Mouse (Mus musculus): ENCODE results near the gene Apoa4. TPM values are rescaled to one million over a fixed set of nuclear protein-coding genes. Genes with fewer than 3 reads are reported as not detected.
A peak's percentile ranks its signal among the peaks of the same experiment; 100 is the strongest.

Apoa4 gene
- total and polyA plus RNA-seq, 2 experiments from 2014 or later: 6.6 TPM; not detected in 1

- no peak overlapping the region for H3K27ac ChIP-seq (ENCODE audit: low read depth)
- no peak overlapping the region for H3K4me2 ChIP-seq (ENCODE audit: low read depth, low read length)
- ATAC-seq (ENCODE audit: insufficient read depth, low read depth): peak; percentile 36; the same call in 1 of the 2 replicates
- no peaks in the 10 kb centered on the region for H3K36me3 ChIP-seq (replicated peaks; ENCODE audit: control insufficient read depth, insufficient read depth, low read length)
- no peak overlapping the region for H3K9ac ChIP-seq (replicated peaks; ENCODE audit: low read depth, low read length)
- DNase-seq (ENCODE audit: low spot score): peak; percentile 14
- H3K4me3 ChIP-seq (ENCODE audit: low read depth, low read length): no peak overlapping the region
- TF ChIP-seq CTCF (IDR thresholded peaks at IDR 0.05; ENCODE audit: low read depth) (no peak), EP300 (IDR thresholded peaks at IDR 0.05; ENCODE audit: low read depth) (no peak)
- 0 out of 2 replicates have a peak, but pooled peaks cover 6% of the 10 kb centered on the region for H3K27me3 ChIP-seq (ENCODE audit: control insufficient read depth, insufficient read depth, low read length)
- no peaks in the 10 kb centered on the region for H3K9me3 ChIP-seq (replicated peaks; ENCODE audit: control insufficient read depth, low read length)
- H3K4me1 ChIP-seq (ENCODE audit: control insufficient read depth, insufficient read depth): peaks cover 7% of the 10 kb centered on the region; the same call in 1 of the 2 replicates
- 22% methylated on average over 8 of the region's 8 CpGs for WGBS
Measured at GRCm38 (mm10) chr9:46243584-46243983, 3.1 kb downstream of the Apoa4 start.

GRCm38 (mm10) chr9:46246752-46247324 is 6.3 kb downstream of the Apoa4 start:
- Histone ChIP-seq H3K4me1 (ENCODE audit: control insufficient read depth, insufficient read depth) (peaks cover 7% of the 10 kb centered on the region; the same call in 1 of the 2 replicates), H3K27me3 (ENCODE audit: control insufficient read depth, insufficient read depth, low read length) (0 out of 2 replicates have a peak, but pooled peaks cover 6% of the 10 kb centered on the region), H3K9me3 (replicated peaks; ENCODE audit: control insufficient read depth, low read length) (no peaks in the 10 kb centered on the region), H3K4me3 (ENCODE audit: low read depth, low read length) (no peak overlapping the region), H3K36me3 (replicated peaks; ENCODE audit: control insufficient read depth, insufficient read depth, low read length) (no peaks in the 10 kb centered on the region), H3K4me2 (ENCODE audit: low read depth, low read length) (no peak overlapping the region; the same call in 1 of the 2 replicates), H3K27ac (ENCODE audit: low read depth) (no peak overlapping the region), H3K9ac (replicated peaks; ENCODE audit: low read depth, low read length) (no peak overlapping the region)
- DNase-seq (ENCODE audit: low spot score): peak; percentile 86
- WGBS: 20% methylated on average over 11 of the region's 11 CpGs
- TF ChIP-seq CTCF (IDR thresholded peaks at IDR 0.05; ENCODE audit: low read depth) (peak; percentile 93), EP300 (IDR thresholded peaks at IDR 0.05; ENCODE audit: low read depth) (no peak)
- ATAC-seq (ENCODE audit: insufficient read depth, low read depth): peak; percentile 76

GRCm38 (mm10) chr9:46256177-46256576 is 15.7 kb downstream of the Apoa4 start:
- no peak overlapping the region for H3K27ac ChIP-seq (ENCODE audit: low read depth)
- TF ChIP-seq CTCF (IDR thresholded peaks at IDR 0.05; ENCODE audit: low read depth) (no peak), EP300 (IDR thresholded peaks at IDR 0.05; ENCODE audit: low read depth) (no peak)
- ATAC-seq (ENCODE audit: insufficient read depth, low read depth) (no peak), DNase-seq (ENCODE audit: low spot score) (no peak)
- no peaks in the 10 kb centered on the region for H3K27me3 ChIP-seq (ENCODE audit: control insufficient read depth, insufficient read depth, low read length)
- no peak overlapping the region for H3K4me2 ChIP-seq (ENCODE audit: low read depth, low read length)
- H3K36me3 ChIP-seq (replicated peaks; ENCODE audit: control insufficient read depth, insufficient read depth, low read length): no peaks in the 10 kb centered on the region
- H3K4me1 ChIP-seq (ENCODE audit: control insufficient read depth, insufficient read depth): no peaks in the 10 kb centered on the region
- no peaks in the 10 kb centered on the region for H3K9me3 ChIP-seq (replicated peaks; ENCODE audit: control insufficient read depth, low read length)
- 81% methylated on average over 7 of the region's 7 CpGs for WGBS
- H3K9ac ChIP-seq (replicated peaks; ENCODE audit: low read depth, low read length): no peak overlapping the region
- no peak overlapping the region for H3K4me3 ChIP-seq (ENCODE audit: low read depth, low read length)

GRCm38 (mm10) chr9:46256658-46257385 is 16.3 kb downstream of the Apoa4 start:
- no peaks in the 10 kb centered on the region for H3K9me3 ChIP-seq (replicated peaks; ENCODE audit: control insufficient read depth, low read length)
- WGBS: 79% methylated on average over 10 of the region's 10 CpGs
- H3K27me3 ChIP-seq (ENCODE audit: control insufficient read depth, insufficient read depth, low read length): no peaks in the 10 kb centered on the region
- ATAC-seq (ENCODE audit: insufficient read depth, low read depth) (no peak), DNase-seq (ENCODE audit: low spot score) (no peak)
- H3K36me3 ChIP-seq (replicated peaks; ENCODE audit: control insufficient read depth, insufficient read depth, low read length): no peaks in the 10 kb centered on the region
- H3K4me3 ChIP-seq (ENCODE audit: low read depth, low read length): no peak overlapping the region
- no peaks in the 10 kb centered on the region for H3K4me1 ChIP-seq (ENCODE audit: control insufficient read depth, insufficient read depth)
- no peak overlapping the region for H3K4me2 ChIP-seq (ENCODE audit: low read depth, low read length)
- TF ChIP-seq EP300 (IDR thresholded peaks at IDR 0.05; ENCODE audit: low read depth) (no peak), CTCF (IDR thresholded peaks at IDR 0.05; ENCODE audit: low read depth) (no peak)
- peak overlapping the region; percentile 63; the same call in 1 of the 2 replicates for H3K27ac ChIP-seq (ENCODE audit: low read depth)
- H3K9ac ChIP-seq (replicated peaks; ENCODE audit: low read depth, low read length): no peak overlapping the region

GRCm38 (mm10) chr9:46257546-46257945 is 17.1 kb downstream of the Apoa4 start:
- peak overlapping the region; percentile 63 for H3K27ac ChIP-seq (ENCODE audit: low read depth)
- H3K9ac ChIP-seq (replicated peaks; ENCODE audit: low read depth, low read length): no peak overlapping the region
- no peaks in the 10 kb centered on the region for H3K9me3 ChIP-seq (replicated peaks; ENCODE audit: control insufficient read depth, low read length)
- ATAC-seq (ENCODE audit: insufficient read depth, low read depth) (peak; percentile 80), DNase-seq (ENCODE audit: low spot score) (peak; percentile 39)
- no peak overlapping the region for H3K4me3 ChIP-seq (ENCODE audit: low read depth, low read length)
- no peaks in the 10 kb centered on the region for H3K36me3 ChIP-seq (replicated peaks; ENCODE audit: control insufficient read depth, insufficient read depth, low read length)
- no peaks in the 10 kb centered on the region for H3K27me3 ChIP-seq (ENCODE audit: control insufficient read depth, insufficient read depth, low read length)
- no peak overlapping the region for H3K4me2 ChIP-seq (ENCODE audit: low read depth, low read length)
- WGBS: 61% methylated on average over 3 of the region's 3 CpGs
- TF ChIP-seq CTCF (IDR thresholded peaks at IDR 0.05; ENCODE audit: low read depth) (no peak), EP300 (IDR thresholded peaks at IDR 0.05; ENCODE audit: low read depth) (no peak)
- H3K4me1 ChIP-seq (ENCODE audit: control insufficient read depth, insufficient read depth): no peaks in the 10 kb centered on the region

All from heart, postnatal 0 days (tissue).